Mouse (Mus musculus) CD4-positive naive resting alpha-beta T cell, adult 76 days (primary cell): ENCODE data around the gene Kcnk4. TPM values are rescaled to one million over a fixed set of nuclear protein-coding genes. Genes with fewer than 3 reads are reported as not detected.

Experiments used
- total RNA-seq: library from RNA; stranded (reverse); gene quantifications from one replicate; pipeline ENCODE4 v1.2.4, GENCODE M21; 2023

Kcnk4 gene
- 1.1 TPM for total RNA-seq

GRCm38 (mm10) chr19:6934195-6934977 is at the start of gene Kcnk4:
Kcnk4 (minus strand) TSS chr19:6934515.

GRCm38 (mm10) chr19:6980381-6981093 is 46.2 kb upstream of the Kcnk4 start, which contains the start of gene Fkbp2:
Fkbp2 (minus strand) TSS chr19:6980501.

DNA sequence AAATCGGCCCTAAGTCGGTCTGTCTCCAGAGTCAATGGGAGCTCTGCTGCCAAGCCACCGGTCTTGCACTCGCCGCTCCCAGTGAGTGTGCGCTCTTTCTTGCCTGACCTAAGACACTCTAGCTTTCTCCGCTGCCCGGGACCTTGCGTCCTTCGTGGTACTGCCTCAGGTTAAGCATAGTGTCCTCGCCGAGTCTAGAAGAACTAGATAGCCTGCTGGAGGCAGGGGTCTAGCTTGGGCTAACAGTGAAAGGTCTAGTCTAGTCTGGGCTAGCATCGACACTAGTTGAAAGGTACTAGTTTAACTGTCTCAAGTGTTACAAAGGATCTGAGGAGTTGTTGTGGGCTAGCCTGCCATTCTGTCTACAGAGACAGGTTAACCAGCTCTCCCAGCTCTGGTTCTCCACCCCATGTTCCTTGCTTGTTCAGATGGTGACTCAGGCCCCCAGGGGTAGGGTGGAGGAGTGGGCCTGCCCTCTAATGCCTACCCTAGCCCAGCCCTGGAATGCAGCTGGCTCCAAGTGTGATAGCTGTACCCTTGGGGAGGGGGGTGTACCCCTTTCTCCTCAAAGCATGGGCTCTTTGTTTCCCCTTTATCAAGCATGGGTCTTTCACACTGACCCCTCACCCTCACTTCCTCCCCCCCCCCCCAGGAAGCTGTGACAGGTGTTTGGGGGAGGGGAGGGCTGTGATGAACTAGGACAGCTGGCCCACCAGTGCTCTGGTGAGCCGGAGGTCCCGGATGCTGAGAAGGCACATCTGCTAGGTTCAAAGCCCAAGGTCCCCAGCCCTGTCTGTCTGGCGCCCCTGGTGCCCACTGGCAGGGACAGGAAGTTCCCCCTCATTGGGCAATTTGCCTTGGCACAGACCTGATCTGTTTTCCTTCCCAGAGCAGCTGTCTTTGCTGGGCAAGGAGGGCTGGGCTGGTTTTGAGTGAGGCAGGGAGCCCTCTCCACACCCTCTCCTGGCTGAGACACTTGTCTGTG is 41.5 kb upstream of the Kcnk4 start, which contains the start of gene Plcb3:
Plcb3 (minus strand) TSS at position 934 of the 985 bp plus-strand sequence.

GRCm38 (mm10) chr19:6974211-6975205 is 40.2 kb upstream of the Kcnk4 start, which contains the start of gene Ppp1r14b:
Ppp1r14b (plus strand) TSS chr19:6974968.

GRCm38 (mm10) chr19:6942249-6942691 is 8.0 kb upstream of the Kcnk4 start, which contains the start of gene Gpr137:
Gpr137 (minus strand) TSS chr19:6942480.

GRCm38 (mm10) chr19:6941372-6942248 is 7.3 kb upstream of the Kcnk4 start, which contains the start of gene Bad:
Bad (plus strand) TSS chr19:6941861.

GRCm38 (mm10) chr19:6925307-6925573 is 9.1 kb downstream of the Kcnk4 start, which contains the start of gene Catsperz:
Catsperz (minus strand) TSS chr19:6925380.

GRCm38 (mm10) chr19:6921647-6922567 is 12.4 kb downstream of the Kcnk4 start, which contains the start of gene Esrra:
Esrra (minus strand) TSS chr19:6921813.

DNA sequence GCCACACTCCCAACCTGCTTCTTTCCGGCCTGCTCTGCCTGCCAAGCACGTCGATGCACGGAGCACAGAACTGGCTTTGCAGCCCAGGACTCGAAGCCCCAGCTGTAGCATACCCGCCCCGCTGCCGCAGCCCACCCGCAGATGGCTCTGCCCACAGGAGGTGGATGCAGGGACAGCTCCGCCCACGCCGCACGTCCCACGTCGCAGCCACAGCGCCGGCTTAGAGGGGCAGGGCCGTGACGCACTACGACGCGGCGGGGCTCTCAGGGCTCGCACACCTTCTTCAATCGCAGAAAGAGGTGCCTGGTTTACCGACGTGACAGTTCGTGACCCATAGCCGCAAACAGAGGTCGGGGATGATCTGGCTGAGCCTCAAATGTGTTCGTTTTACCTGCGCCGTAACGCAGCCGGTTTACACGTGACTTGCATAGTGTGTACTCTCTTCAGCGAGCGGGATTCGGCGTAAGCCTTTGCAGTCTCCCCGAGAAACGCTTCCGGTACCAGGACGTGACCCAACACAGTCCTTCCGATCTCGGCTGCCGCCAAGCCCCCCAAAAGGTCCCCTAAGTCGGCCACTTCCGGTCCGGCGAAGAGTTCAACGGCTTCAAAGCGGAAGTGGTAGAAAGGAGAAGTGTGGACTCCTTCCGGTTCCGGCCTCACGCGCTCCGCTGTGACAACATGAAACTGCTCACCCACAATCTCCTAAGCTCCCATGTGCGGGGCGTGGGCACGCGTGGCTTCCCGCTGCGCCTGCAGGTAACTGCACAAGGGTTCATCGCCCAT is 24.6 kb downstream of the Kcnk4 start, which contains the start of the genes Trmt112 and Prdx5:
Trmt112 (plus strand) TSS at position 192 of the 783 bp plus-strand sequence.
Prdx5 (minus strand) TSS at position 600 of the 783 bp plus-strand sequence.

Other genes with a start within 250 kb of the Kcnk4 start
- 26.8 TPM for gene Rps6ka4, start 93.9 kb downstream of the Kcnk4 start, total RNA-seq
- gene Ccdc88b, start 76.3 kb downstream of the Kcnk4 start, total RNA-seq = 89.3 TPM
- gene Trmt112, start 24.8 kb downstream of the Kcnk4 start, total RNA-seq = 125 TPM
- 48.4 TPM for gene Prdx5, start 24.4 kb downstream of the Kcnk4 start, total RNA-seq
- 26.7 TPM for gene Esrra, start 12.7 kb downstream of the Kcnk4 start, total RNA-seq
- not detected for gene Catsperz, start 9.1 kb downstream of the Kcnk4 start, total RNA-seq
- 10.2 TPM for gene Bad, start 7.3 kb upstream of the Kcnk4 start, total RNA-seq
- gene Gpr137, start 8.0 kb upstream of the Kcnk4 start, total RNA-seq = 7.0 TPM
- 93.3 TPM for gene Ppp1r14b, start 40.5 kb upstream of the Kcnk4 start, total RNA-seq
- gene Plcb3, start 42.0 kb upstream of the Kcnk4 start, total RNA-seq = 8.1 TPM
- 11.3 TPM for gene Fkbp2, start 46.0 kb upstream of the Kcnk4 start, total RNA-seq
- gene Vegfb, start 53.1 kb upstream of the Kcnk4 start, total RNA-seq = 7.7 TPM
- gene Dnajc4, start 58.1 kb upstream of the Kcnk4 start, total RNA-seq = 28.4 TPM
- gene Nudt22, start 61.6 kb upstream of the Kcnk4 start, total RNA-seq = 5.1 TPM
- gene Trpt1, start 61.6 kb upstream of the Kcnk4 start, total RNA-seq = 2.1 TPM
- 143 TPM for gene Fermt3, start 85.0 kb upstream of the Kcnk4 start, total RNA-seq
- 91.7 TPM for gene Stip1, start 105.5 kb upstream of the Kcnk4 start, total RNA-seq
- 14.7 TPM for gene Macrod1, start 122.3 kb upstream of the Kcnk4 start, total RNA-seq
- not detected for gene Flrt1, start 171.2 kb upstream of the Kcnk4 start, total RNA-seq